Mouse (Mus musculus): ENCODE measurements around the gene Aplp2.
A peak's percentile ranks its signal among the peaks of the same experiment; 100 is the strongest.

The Aplp2 gene

GRCm38 (mm10) chr9:31211690-31212499 lies at the start of gene Aplp2:
Gene Aplp2 (minus strand): TSS chr9:31211815.
- DNase-seq, result peak; percentile 98

GRCm38 (mm10) chr9:31260219-31260618 lies 48.6 kb upstream of the Aplp2 start:
- no peak for DNase-seq

- DNase-seq, result no peak
Measured at GRCm38 (mm10) chr9:31258237-31258636, 46.6 kb upstream of the Aplp2 start.

- no peak for DNase-seq
Measured at GRCm38 (mm10) chr9:31255953-31256352, 44.3 kb upstream of the Aplp2 start.

- no peak for DNase-seq
Measured at GRCm38 (mm10) chr9:31254697-31255004, 43.0 kb upstream of the Aplp2 start.

- DNase-seq, result no peak
Measured at GRCm38 (mm10) chr9:31253866-31254696, 42.5 kb upstream of the Aplp2 start.

GRCm38 (mm10) chr9:31253311-31253734 lies 41.7 kb upstream of the Aplp2 start:
- DNase-seq, result no peak

GRCm38 (mm10) chr9:31252182-31252799 lies 40.7 kb upstream of the Aplp2 start:
- DNase-seq, result no peak

- no peak for DNase-seq
Measured at GRCm38 (mm10) chr9:31247447-31248220, 36.0 kb upstream of the Aplp2 start.

GRCm38 (mm10) chr9:31246421-31246820 lies 34.8 kb upstream of the Aplp2 start:
- DNase-seq, result no peak

- DNase-seq, result no peak
Measured at GRCm38 (mm10) chr9:31245006-31245405, 33.4 kb upstream of the Aplp2 start.

GRCm38 (mm10) chr9:31243939-31244333 lies 32.3 kb upstream of the Aplp2 start:
- no peak for DNase-seq

- DNase-seq, result no peak
Measured at GRCm38 (mm10) chr9:31243306-31243938, 31.8 kb upstream of the Aplp2 start.

GRCm38 (mm10) chr9:31241208-31241699 lies 29.6 kb upstream of the Aplp2 start:
- no peak for DNase-seq

GRCm38 (mm10) chr9:31240522-31241207 lies 29.1 kb upstream of the Aplp2 start:
- DNase-seq, result no peak

GRCm38 (mm10) chr9:31239551-31239950 lies 27.9 kb upstream of the Aplp2 start:
- no peak for DNase-seq

GRCm38 (mm10) chr9:31238526-31238925 lies 26.9 kb upstream of the Aplp2 start:
- DNase-seq, result no peak

- no peak for DNase-seq
Measured at GRCm38 (mm10) chr9:31236079-31236478, 24.5 kb upstream of the Aplp2 start.

- DNase-seq, result no peak
Measured at GRCm38 (mm10) chr9:31235489-31235888, 23.9 kb upstream of the Aplp2 start.

GRCm38 (mm10) chr9:31235030-31235429 lies 23.4 kb upstream of the Aplp2 start:
- DNase-seq, result no peak

GRCm38 (mm10) chr9:31226541-31226940 lies 14.9 kb upstream of the Aplp2 start:
- no peak for DNase-seq

- DNase-seq, result no peak
Measured at GRCm38 (mm10) chr9:31225808-31226207, 14.2 kb upstream of the Aplp2 start.
